Mouse (Mus musculus): ENCODE results near the gene Zranb1. TPM values are rescaled to one million over a fixed set of nuclear protein-coding genes. Genes with fewer than 3 reads are reported as not detected.

Gene Zranb1
- polyA plus RNA-seq, 1 experiment, result not detected

DNA sequence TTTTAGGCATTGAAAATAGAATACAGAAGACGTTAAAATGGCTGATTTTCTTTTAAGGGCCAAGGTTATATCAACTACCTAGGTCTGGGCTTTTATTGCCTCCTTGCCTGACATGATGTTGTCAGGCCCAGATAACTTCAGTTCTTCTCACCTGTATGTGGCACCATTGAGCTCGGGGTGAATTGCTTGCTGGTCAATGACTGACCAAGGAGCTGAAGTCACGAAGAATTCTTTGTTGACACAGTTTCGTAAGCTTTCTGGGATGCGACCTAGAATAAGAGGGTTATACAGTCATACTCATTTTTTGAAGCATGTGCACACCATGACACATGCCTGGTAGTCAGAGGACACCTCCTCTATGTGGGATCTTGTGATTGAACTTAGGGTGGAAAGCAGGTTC is 58.9 kb downstream of the Zranb1 start:
- H3K4me3 ChIP-seq (ENCODE audit: insufficient read depth, low read depth, low read length), result no peak overlapping the region
- H3K27ac ChIP-seq (ENCODE audit: insufficient read depth, low read depth, low read length), result no peak overlapping the region
- no peak for TF ChIP-seq CTCF (IDR thresholded peaks at IDR 0.05; ENCODE audit: insufficient read depth, low read depth, low read length)
- no peak for TF ChIP-seq POLR2A (IDR thresholded peaks at IDR 0.05; ENCODE audit: insufficient read depth, low read depth, low read length)
- 90% methylated on average over 5 of the region's 5 CpGs for WGBS
- no peaks in the 10 kb centered on the region for H3K4me1 ChIP-seq (ENCODE audit: control insufficient read depth, insufficient read depth, low read length)

DNA sequence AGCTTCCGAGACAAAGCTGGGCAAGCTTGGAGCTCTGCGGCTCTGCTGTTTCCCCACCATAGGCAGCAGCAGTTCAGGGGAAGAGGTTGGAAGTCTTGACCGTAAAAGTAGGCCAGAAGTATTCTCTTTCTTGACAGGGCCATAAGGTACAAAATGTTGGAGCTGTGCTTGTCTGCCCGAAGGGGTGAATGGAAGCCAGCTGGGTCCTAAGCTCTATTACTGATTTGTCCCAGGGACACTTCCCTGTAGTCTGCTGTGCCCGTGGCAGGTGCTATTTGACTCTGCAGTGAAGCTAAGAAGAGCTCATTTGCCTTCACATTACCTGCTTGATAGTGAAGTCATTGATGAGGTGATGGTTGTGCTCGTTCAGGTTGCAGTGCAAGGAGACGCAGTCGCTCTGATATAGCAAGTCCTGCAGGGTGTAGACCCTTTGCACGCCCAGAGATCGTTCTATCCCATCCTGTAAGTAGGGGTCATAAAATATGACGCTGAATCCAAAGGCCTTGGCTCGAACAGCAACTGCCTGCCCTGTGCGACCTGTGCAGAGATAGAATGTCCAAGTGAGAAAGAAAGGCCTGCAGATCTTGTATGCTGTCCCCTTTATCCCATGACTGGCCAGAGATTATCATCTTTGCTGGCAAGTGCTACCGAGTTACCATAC is 60.4 kb downstream of the Zranb1 start:
- H3K4me3 ChIP-seq (ENCODE audit: insufficient read depth, low read depth, low read length), result no peak overlapping the region
- H3K4me1 ChIP-seq (ENCODE audit: control insufficient read depth, insufficient read depth, low read length), result no peaks in the 10 kb centered on the region
- WGBS, result 91% methylated on average over 14 of the region's 14 CpGs
- TF ChIP-seq POLR2A (IDR thresholded peaks at IDR 0.05; ENCODE audit: insufficient read depth, low read depth, low read length) (no peak), CTCF (IDR thresholded peaks at IDR 0.05; ENCODE audit: insufficient read depth, low read depth, low read length) (no peak)
- no peak overlapping the region for H3K27ac ChIP-seq (ENCODE audit: insufficient read depth, low read depth, low read length)

DNA sequence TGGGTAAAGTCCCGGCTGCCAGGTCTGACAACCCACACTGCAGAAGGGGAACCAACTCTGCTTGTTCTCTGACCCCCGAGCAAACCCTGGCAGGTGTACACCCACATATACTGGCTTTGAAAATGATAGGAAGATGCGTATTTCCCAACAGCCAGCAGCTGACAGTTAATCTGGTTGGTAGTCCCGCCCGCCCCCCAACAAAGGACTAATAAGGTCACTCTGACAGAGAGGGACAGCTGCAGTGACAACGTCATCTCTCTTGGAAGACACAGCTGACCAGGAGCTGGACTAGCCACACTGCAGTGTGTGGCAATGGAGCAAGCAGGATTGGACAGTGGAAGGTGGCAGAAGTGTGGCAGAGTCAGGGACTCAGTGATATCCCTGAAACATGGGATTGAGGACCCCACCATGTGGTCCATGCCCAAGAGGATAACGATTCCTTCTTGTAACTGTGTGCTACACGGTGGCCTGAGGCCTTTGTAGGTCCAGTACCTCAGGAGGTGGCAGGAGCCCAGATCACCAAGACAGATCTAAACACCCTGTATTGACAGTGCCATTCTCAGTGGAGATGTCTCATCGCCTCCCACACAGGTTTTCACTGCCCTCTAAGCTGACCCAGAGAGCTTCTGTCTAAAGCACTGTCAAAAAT is 62.1 kb downstream of the Zranb1 start:
- TF ChIP-seq POLR2A (IDR thresholded peaks at IDR 0.05; ENCODE audit: insufficient read depth, low read depth, low read length) (no peak), CTCF (IDR thresholded peaks at IDR 0.05; ENCODE audit: insufficient read depth, low read depth, low read length) (no peak)
- WGBS, result 87% methylated on average over 9 of the region's 9 CpGs
- Histone ChIP-seq H3K4me1 (ENCODE audit: control insufficient read depth, insufficient read depth, low read length) (no peaks in the 10 kb centered on the region), H3K27ac (ENCODE audit: insufficient read depth, low read depth, low read length) (no peak overlapping the region), H3K4me3 (ENCODE audit: insufficient read depth, low read depth, low read length) (no peak overlapping the region)

DNA sequence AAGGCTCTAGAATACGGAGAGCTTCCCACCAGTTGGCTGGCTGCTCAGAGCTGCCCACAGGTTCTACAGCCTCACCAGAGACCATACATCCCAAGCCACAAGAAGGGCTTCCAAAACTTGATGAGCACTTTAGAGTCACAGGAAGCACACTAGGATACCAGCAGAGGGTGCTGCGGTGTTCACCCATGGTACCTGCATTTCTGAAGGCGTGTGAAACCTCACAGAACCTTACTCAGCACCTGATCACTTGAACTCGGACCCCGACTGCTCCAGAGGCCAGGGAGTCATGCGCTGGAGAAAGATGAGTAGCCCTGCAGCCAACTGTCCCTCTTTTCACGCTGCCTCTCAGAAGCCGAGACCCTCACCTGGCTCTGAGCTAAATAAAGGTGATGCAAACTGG is 63.2 kb downstream of the Zranb1 start:
- WGBS, result 87% methylated on average over 8 of the region's 8 CpGs
- H3K27ac ChIP-seq (ENCODE audit: insufficient read depth, low read depth, low read length), result no peak overlapping the region
- H3K4me1 ChIP-seq (ENCODE audit: control insufficient read depth, insufficient read depth, low read length), result no peaks in the 10 kb centered on the region
- TF ChIP-seq CTCF (IDR thresholded peaks at IDR 0.05; ENCODE audit: insufficient read depth, low read depth, low read length), result no peak
- TF ChIP-seq POLR2A (IDR thresholded peaks at IDR 0.05; ENCODE audit: insufficient read depth, low read depth, low read length), result no peak
- H3K4me3 ChIP-seq (ENCODE audit: insufficient read depth, low read depth, low read length), result no peak overlapping the region

DNA sequence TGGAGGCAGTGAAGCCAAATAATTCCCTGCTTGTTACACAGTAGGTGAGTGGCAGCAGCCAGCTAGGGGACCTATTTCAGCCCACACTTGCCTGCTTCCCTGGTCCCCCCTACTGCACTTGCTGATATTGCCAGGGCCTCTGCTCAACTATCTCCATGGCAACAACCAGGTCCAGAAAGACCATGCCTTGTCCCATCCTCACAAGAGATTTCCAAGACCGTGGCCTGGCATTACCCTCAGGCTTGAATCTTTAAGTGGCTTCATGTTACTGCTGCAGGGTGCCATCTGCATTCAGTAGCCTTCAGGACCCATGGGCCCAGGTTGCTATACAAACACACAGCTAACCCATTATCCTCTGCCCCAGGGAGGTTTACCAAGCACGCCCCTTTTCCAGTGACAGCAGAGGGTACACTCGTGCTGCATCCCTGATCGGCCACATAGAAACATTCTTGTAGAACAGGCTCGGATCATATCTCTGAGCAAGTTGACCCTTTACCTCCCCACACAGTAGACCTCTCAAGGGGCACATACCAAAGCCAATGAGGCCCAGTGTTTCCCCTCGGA is 63.8 kb downstream of the Zranb1 start:
- TF ChIP-seq CTCF (IDR thresholded peaks at IDR 0.05; ENCODE audit: insufficient read depth, low read depth, low read length), result no peak
- TF ChIP-seq POLR2A (IDR thresholded peaks at IDR 0.05; ENCODE audit: insufficient read depth, low read depth, low read length), result no peak
- H3K4me1 ChIP-seq (ENCODE audit: control insufficient read depth, insufficient read depth, low read length), result no peaks in the 10 kb centered on the region
- no peak overlapping the region for H3K4me3 ChIP-seq (ENCODE audit: insufficient read depth, low read depth, low read length)
- WGBS, result 64% methylated on average over 6 of the region's 6 CpGs
- no peak overlapping the region for H3K27ac ChIP-seq (ENCODE audit: insufficient read depth, low read depth, low read length)

DNA sequence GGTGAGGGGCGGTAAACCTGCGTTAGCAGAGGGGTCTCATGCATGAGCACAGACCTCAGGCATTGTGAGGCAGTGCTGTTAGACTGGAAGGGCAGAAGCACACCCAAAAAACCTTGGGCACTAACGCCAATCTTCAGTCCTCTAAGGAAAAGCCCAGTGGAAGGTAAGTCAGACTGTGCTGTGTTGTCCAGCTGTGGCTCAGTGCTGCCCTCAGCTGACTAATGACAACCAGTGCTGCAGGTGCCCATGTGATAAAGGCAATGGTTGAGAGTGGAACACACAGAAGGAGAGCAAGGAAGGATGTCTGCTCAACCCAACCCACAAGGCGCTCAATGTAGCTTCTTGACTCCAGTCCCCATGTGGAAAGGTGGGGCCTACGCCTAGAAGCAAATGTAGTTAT is 65.4 kb downstream of the Zranb1 start:
- H3K4me3 ChIP-seq (ENCODE audit: insufficient read depth, low read depth, low read length), result no peak overlapping the region
- 88% methylated on average over 5 of the region's 5 CpGs for WGBS

DNA sequence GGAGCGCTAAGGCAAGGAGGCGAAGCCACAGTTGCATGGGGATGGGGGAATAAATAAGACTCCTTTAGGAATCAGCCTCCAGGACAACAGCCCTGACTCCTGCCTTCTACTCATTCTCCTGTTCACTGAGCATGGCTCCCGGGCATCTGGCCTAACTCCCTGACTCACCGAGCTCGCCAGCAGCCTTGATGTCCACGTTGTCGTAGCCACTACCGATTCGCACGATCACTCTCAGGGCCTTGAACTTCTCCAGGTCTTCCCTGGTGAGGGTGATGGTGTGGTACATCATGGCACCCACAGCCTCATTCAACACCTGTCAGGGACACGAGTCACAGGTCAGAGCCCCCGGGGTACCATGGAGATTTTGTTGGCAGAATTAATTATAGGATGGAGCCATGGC is 67.7 kb downstream of the Zranb1 start:
- no peaks in the 10 kb centered on the region for H3K4me1 ChIP-seq (ENCODE audit: control insufficient read depth, insufficient read depth, low read length)
- no peak for TF ChIP-seq POLR2A (IDR thresholded peaks at IDR 0.05; ENCODE audit: insufficient read depth, low read depth, low read length)
- no peak for TF ChIP-seq CTCF (IDR thresholded peaks at IDR 0.05; ENCODE audit: insufficient read depth, low read depth, low read length)
- 89% methylated on average over 12 of the region's 12 CpGs for WGBS

More for the DNA sequence above, 65.4 kb downstream of the Zranb1 start:
- no peak overlapping the region for H3K27ac ChIP-seq (ENCODE audit: insufficient read depth, low read depth, low read length)
- H3K4me1 ChIP-seq (ENCODE audit: control insufficient read depth, insufficient read depth, low read length), result no peaks in the 10 kb centered on the region
- TF ChIP-seq POLR2A (IDR thresholded peaks at IDR 0.05; ENCODE audit: insufficient read depth, low read depth, low read length) (no peak), CTCF (IDR thresholded peaks at IDR 0.05; ENCODE audit: insufficient read depth, low read depth, low read length) (no peak)

DNA sequence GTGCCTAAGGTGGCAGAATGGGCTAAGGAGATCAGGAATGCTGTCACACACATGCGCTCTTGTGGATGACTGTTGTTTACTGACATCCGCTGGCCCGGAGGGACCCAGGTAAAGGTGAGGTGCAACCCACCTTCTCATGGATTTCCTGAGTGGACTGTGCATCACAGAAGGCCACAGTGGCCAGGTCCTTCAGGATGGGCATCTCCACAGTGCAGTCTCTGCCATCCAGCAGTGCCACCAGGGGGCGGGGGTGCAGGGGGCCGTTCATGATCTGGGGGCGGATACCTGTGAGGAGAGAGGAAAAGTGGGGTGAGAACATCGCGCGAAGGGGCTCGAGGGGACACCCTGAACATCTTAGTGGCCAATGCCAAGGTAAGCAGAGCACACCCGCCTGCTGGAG is 68.1 kb downstream of the Zranb1 start:
- no peak for TF ChIP-seq POLR2A (IDR thresholded peaks at IDR 0.05; ENCODE audit: insufficient read depth, low read depth, low read length)

More for the DNA sequence above, 67.7 kb downstream of the Zranb1 start:
- no peak overlapping the region for H3K27ac ChIP-seq (ENCODE audit: insufficient read depth, low read depth, low read length)
- H3K4me3 ChIP-seq (ENCODE audit: insufficient read depth, low read depth, low read length), result no peak overlapping the region

DNA sequence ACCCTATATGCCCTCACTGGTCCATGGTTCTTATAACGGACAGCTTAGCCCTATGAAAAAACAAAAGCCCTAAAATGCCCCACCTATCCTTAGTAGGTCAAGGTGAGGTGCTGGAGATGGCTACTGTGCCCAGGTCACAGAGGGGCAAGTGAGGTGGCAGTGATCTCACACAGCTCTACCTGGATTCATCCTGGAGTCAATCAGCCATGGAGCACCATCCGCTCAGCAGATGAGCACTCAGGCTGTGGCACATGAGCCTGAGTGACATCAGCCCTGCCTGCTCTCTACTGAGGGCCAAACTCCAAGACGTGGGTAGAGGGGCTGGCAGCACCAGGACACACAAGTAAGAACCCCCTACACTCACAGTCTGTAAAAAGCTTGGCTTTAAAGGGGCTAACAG is 70.4 kb downstream of the Zranb1 start:
- Histone ChIP-seq H3K4me1 (ENCODE audit: control insufficient read depth, insufficient read depth, low read length) (no peaks in the 10 kb centered on the region), H3K4me3 (ENCODE audit: insufficient read depth, low read depth, low read length) (no peak overlapping the region), H3K27ac (ENCODE audit: insufficient read depth, low read depth, low read length) (no peak overlapping the region)
- 82% methylated on average over 3 of the region's 3 CpGs for WGBS
- TF ChIP-seq CTCF (IDR thresholded peaks at IDR 0.05; ENCODE audit: insufficient read depth, low read depth, low read length) (no peak), POLR2A (IDR thresholded peaks at IDR 0.05; ENCODE audit: insufficient read depth, low read depth, low read length) (no peak)

More for the DNA sequence above, 68.1 kb downstream of the Zranb1 start:
- no peak overlapping the region for H3K27ac ChIP-seq (ENCODE audit: insufficient read depth, low read depth, low read length)
- H3K4me3 ChIP-seq (ENCODE audit: insufficient read depth, low read depth, low read length), result no peak overlapping the region
- H3K4me1 ChIP-seq (ENCODE audit: control insufficient read depth, insufficient read depth, low read length), result no peaks in the 10 kb centered on the region
- WGBS, result 94% methylated on average over 11 of the region's 11 CpGs

Data from olfactory bulb, adult 2 months (tissue).